Mouse (Mus musculus): ENCODE results near the gene Dtl.

GRCm38 (mm10) chr1:191581641-191582040 is 6.3 kb upstream of the Dtl start:
- TF ChIP-seq CTCF (IDR thresholded peaks at IDR 0.05; ENCODE audit: borderline replicate concordance, extremely low read depth, insufficient read depth, insufficient read length) (no peak), POLR2A (IDR thresholded peaks at IDR 0.05; ENCODE audit: borderline replicate concordance, extremely low read depth, insufficient read depth, insufficient read length, poor library complexity, severe bottlenecking) (no peak)

All from brain, embryonic 14.5 days (tissue).